Mouse (Mus musculus) MEL-GATA-1-ER (cell line): ENCODE measurements around the gene Btbd16.

Experiments used
- DNase-seq: peaks from one replicate; pipeline ENCODE4 v3.0.0-alpha.2; 2012; ENCODE audit warnings: low read depth; ENCODE audit errors: extremely low read depth

The Btbd16 gene

GRCm38 (mm10) chr7:130773914-130774630 is at the start of gene Btbd16:
Gene Btbd16 (plus strand): TSS chr7:130774069.
- DNase-seq: peak; percentile 63

DNA sequence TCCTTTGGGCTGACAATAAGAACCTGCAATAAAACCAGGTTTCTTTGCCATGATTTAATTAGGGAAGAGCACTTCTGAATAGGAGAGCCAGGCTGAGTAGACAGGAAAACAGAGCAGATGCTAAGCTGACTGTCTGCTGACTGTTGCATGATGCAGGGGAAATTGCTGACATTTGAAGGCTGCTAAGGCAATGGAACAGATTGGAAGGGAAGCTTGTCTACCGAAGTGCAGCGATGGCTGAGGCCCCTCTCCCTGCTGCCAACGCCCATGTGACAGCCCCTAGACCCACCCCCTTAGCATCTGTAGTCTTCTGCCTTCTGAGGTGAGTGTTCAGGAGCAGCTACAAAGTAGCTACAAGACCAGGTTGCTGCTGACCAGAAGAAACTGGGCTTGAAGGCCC is 47.7 kb upstream of the Btbd16 start:
- no peak for DNase-seq

GRCm38 (mm10) chr7:130726724-130727422 is 47.0 kb upstream of the Btbd16 start:
- no peak for DNase-seq

DNA sequence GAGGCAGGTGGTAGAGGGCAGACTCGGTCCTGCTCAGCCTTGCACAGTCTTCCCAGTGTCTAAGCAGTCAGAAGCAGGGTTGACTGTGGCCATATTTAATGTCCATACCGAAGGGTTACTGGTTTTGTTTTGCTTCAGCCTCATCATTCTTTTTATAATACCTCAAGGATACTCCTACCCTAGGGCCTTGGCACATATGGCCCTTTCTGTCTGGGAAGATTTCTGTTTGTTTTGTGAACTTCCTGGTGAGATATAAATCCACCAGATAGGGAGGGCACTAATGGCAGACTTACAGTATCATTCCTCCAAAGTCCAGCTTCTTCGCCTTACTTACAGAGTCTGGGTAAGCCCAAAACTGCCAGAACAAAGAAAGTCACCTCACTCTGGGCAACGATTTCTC is 46.3 kb upstream of the Btbd16 start:
- DNase-seq: no peak

GRCm38 (mm10) chr7:130731792-130732191 is 42.1 kb upstream of the Btbd16 start:
- DNase-seq: no peak

GRCm38 (mm10) chr7:130732908-130733307 is 41.0 kb upstream of the Btbd16 start:
- DNase-seq: no peak

DNA sequence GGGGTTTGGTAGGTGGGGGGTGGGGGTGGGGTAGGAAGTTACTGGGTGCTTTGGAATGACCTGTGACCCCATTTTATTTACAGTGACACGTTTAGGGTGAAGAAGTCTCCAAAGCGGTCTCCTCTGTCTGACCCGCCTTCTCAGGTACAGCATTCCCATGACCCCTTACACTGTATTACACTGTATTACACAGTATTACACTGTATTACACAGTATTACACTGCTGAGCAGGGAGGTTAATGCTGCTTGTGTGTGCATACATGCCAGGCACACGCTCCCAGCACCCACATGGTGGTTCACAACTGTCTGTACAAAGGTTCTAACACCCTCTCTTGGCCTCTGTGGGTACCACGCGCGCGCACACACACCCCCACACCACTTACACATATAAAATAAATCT is 40.4 kb upstream of the Btbd16 start:
- DNase-seq: no peak

DNA sequence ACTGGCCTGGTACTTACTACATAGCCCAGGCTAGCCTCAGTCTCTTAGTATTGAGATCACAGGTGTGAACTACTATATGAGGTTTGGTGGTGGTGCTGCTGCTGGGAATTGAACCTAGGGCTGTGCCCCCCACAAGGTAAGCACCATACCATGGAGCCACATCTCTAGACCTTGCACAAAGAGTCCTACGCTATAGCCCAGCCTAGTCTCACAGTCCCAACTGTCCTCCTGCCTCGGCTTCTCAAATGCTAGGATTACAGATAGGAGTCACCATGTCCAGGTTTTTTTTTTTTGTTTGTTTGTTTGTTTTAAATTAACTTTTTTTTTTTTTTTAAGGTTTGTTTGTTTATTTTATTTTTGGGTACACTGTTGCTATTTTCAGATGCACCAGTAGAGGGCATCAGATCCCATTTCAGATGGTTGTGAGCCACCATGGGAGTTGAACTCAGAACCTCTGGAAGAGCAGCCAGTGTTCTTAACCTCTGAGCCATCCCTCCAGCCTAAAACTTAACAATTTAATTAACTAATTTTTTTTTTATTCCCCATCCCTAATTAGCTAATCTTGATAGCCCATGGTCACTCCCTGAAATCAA is 39.6 kb upstream of the Btbd16 start:
- no peak for DNase-seq

DNA sequence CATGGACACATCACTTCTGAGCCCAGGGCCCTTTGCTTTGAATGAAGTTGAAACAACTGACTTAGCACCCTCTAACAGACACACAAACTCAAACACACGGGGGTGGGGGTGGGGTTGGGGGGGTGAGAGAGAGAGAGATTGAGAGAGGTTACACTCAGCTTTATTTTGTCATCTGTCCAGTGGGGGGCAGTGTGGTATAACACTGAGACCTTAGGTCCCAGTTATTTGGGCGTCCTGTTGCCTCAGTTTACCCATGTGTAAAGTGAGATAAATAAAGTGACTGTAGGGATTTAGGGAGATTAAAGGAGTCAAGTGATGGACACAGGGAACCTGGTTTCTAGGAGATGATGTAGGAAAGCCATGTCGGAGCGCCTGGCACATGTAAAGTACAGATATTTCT is 32.8 kb upstream of the Btbd16 start:
- no peak for DNase-seq

DNA sequence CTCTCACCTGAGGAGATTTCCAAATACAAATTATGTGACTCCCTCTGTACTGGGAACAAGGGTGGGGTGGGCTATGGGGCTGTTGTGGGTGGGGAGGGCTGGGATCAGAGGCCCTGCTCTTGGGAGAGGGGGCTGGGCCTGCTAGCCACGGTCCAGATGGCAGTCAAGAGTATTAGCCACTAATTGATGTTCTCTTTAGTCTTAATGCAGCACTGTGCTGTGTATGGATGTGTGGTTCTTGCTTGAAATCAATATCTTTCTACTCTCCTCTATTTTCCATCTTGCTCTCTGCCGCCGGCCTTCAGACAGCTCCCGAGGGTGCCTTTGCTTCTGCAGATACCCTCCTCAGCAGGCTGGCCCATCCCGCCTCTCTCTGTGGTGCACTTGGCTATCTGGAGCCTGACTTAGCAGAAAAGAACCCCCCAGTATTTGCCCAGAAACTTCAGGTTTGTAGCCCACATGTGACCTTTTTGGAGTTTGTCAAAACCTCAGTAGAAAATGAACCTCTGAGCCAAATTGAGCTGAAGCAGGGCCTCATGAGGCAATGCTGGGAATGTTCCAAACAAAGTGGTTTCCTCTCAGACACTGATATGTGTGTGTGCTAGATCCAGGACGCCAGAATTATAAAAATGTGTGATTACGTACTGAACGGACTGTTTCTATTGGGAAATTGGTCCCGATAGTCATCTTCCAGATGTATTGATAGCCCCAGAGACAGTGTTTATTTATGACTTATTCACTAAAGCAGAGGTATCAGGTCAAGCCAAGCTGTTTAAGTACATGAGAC is 30.4 kb upstream of the Btbd16 start:
- no peak for DNase-seq

GRCm38 (mm10) chr7:130749165-130749564 is 24.7 kb upstream of the Btbd16 start:
- DNase-seq: no peak

DNA sequence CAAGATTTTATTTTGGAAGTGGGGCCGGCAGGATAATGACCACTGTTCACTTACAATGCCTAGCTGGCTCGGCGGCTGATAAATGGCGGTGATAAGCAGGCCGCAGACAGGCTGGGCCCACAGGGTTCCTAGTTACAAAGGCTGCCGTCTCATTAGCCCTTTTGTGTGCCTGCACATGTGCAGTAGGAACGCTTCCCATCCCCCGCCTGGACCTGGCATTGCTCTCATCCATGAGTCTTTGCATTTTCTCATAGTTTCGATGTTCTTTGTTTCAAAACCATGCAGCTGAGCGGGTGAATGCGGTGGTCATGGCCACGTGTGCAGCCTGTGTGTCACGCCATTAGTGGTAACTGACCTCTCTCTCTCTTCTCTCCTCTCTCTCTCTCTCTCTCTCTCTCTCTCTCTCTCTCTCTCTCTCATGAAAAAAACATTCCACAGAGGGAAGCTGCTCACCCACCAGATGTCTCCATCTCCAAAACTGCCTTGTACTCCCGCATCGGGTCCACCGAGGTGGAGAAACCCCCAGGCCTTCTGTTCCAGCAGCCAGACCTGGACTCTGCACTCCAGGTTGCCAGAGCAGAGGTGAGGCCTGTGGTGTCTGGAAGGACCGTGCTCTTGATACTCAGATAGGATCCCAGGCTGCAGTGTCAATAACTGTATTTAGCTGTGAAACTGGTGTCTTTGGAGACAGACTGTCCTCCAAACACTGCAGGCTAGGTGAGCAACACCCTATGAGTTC is 22.9 kb upstream of the Btbd16 start:
- no peak for DNase-seq

GRCm38 (mm10) chr7:130751678-130752077 is 22.2 kb upstream of the Btbd16 start:
- DNase-seq: no peak

DNA sequence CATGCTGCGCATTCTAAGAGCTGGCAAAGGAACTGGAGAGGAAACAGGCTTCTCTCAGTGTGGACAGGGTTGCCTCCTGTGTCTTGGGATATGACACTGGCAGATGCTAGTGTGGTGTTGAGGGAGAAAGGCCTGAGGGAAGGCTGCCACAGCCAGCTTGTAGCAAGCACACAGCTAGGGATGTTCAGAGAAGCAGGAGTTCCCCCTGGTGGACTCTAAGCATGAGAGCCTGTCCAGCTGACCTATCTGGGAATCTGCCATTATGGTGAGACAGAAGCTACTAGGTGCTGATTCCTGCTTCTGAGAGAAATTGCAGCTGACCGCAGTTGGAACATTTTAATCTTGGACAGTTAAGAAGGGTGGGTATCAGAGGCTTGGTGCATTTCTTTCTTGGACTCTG is 19.1 kb upstream of the Btbd16 start:
- no peak for DNase-seq

GRCm38 (mm10) chr7:130756343-130756835 is 17.5 kb upstream of the Btbd16 start:
- DNase-seq: no peak

DNA sequence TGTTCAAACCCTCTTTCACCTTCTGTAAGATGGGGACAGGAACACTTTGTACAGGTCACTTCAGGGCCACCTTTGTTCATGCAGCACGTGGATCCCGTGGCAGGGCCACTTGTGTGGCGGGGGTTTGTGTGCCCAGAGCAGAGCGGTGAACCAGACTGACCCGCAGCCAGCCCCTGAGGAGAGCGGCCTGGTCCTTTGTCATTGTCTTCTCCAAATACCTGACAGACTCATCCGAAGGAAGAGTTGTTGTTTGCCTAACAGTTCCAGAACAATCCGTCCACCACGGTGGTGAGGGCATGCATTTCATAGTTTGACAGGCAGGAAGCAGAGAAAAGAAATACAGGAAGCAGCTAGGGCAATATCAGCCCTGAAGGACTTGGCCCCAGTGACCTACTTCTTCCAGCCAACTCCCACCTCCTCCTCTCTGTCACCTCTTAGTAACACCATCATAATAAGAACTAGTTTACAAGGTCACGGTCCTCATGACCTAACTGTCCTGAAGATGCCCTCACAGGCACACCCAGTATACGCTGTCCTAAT is 16.5 kb upstream of the Btbd16 start:
- DNase-seq: no peak

GRCm38 (mm10) chr7:130762071-130762897 is 11.6 kb upstream of the Btbd16 start:
- peak; percentile 53 for DNase-seq

DNA sequence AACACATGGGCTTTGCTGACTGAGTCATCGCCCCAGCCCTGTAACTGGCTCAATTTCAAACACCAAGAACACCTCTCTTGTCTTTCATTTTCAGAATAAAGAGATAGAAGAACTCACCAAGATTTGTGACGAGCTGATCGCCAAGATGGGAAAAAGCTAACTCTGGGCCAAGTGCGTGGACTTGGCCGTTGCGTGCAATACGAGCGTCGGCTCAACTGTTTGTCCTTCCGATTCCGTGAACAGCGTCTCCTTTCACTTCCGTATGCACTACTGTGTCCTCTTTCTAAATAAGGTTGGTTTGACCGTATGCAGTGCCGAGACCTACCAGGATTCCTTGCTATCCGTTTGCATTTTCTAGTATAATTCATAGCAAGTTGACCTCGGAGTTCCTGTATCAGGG is 9.7 kb upstream of the Btbd16 start:
- DNase-seq: no peak

- no peak for DNase-seq
These were observed 7.3 kb upstream of the Btbd16 start for GRCm38 (mm10) chr7:130766411-130767170.
